Mouse (Mus musculus): ENCODE measurements around the gene Prkce. TPM values are rescaled to one million over a fixed set of nuclear protein-coding genes. Genes with fewer than 3 reads are reported as not detected.

Gene Prkce
- polyA plus RNA-seq, 1 experiment from 2014 or later = 6.8 TPM

DNA sequence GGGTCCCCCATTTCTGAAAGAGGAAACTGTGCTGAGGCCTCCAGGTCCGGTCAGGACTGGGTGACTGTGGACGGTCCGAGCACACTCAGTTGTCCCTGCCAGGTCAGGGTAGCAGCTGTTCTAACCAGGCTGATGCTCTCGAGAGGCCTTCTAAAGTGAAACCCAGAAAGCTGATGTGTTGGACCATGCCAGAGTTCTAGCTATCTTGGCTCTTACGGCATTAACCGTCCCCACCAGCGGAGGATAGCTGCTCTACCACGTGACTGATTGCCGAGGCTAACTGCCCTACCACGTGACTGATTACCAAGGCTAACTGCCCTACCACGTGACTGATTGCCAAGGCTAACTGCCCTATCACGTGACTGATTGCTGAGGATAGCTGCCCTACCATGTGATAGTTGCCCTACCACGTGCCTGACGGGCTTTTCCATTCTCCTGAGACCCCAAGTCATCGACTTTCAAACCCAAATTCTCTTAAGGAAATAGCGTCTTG lies 62.6 kb downstream of the Prkce start:
- no peak overlapping the region for H3K27ac ChIP-seq
- H3K4me1 ChIP-seq = peaks cover 17% of the 10 kb centered on the region
- no peaks in the 10 kb centered on the region for H3K27me3 ChIP-seq
- H3K4me3 ChIP-seq (replicated peaks) = no peak overlapping the region
- H3K9ac ChIP-seq = no peak overlapping the region
- H3K36me3 ChIP-seq = no peaks in the 10 kb centered on the region
- 91% methylated on average over 16 of the region's 16 CpGs for WGBS
- no peaks in the 10 kb centered on the region for H3K9me3 ChIP-seq (replicated peaks)
- ATAC-seq (replicated peaks; ENCODE audit: low FRiP score) = no peak
- no peak overlapping the region for H3K4me2 ChIP-seq

DNA sequence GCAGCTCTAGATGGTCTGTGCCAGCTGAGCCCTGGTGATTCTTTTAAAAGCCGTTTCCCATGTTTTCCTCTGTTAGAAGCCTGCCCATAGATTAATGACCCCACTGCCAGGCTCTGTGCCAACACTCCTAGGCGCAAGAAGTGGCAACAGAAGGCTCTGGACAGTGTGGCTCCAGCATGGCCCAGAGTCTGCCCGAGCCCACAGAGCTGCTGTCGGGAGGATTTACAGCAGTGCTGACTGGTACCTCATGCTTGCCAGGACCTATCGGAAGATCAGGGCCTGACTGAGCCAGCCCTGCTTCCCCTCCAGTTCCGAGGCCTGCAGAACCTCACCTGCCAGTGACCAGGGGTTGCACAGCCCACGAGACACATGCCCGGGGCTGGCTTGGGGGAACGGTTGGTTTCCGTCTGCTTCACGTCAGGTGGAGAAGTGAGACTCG lies 64.2 kb downstream of the Prkce start:
- ATAC-seq (replicated peaks; ENCODE audit: low FRiP score) = no peak
- WGBS = 67% methylated on average over 12 of the region's 12 CpGs

DNA sequence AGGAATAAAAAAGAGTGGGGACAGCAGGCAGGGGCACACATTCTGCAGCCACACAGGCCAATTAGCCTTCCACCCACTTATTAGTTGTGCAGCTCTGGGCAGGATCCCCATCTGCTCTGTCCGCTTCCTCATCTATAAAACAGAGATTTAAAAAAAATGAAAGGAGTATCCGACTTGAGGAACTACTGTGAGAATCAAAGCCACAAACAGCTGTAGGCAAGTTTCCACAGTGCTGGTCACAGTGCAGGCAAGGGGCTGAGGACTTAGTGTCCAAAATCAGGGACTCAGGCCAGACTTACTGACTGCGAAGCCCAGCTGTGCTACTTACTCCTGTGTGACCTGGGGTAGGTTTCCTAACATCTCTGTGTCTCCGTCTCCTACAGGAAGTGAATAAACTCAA lies 64.7 kb downstream of the Prkce start:
- H3K27me3 ChIP-seq = no peaks in the 10 kb centered on the region
- no peak overlapping the region for H3K27ac ChIP-seq
- H3K4me3 ChIP-seq (replicated peaks) = no peak overlapping the region
- ATAC-seq (replicated peaks; ENCODE audit: low FRiP score) = no peak
- H3K4me2 ChIP-seq = no peak overlapping the region
- H3K4me1 ChIP-seq = peaks cover 7% of the 10 kb centered on the region; the same call in 1 of the 2 replicates
- no peaks in the 10 kb centered on the region for H3K9me3 ChIP-seq (replicated peaks)
- no peak overlapping the region for H3K9ac ChIP-seq
- H3K36me3 ChIP-seq = no peaks in the 10 kb centered on the region
- 81% methylated on average over 4 of the region's 4 CpGs for WGBS

More for the DNA sequence above, 64.2 kb downstream of the Prkce start:
- Histone ChIP-seq H3K4me2 (no peak overlapping the region), H3K36me3 (no peaks in the 10 kb centered on the region), H3K9ac (no peak overlapping the region), H3K27ac (no peak overlapping the region), H3K9me3 (replicated peaks) (no peaks in the 10 kb centered on the region), H3K4me3 (replicated peaks) (no peak overlapping the region), H3K4me1 (peaks cover 10% of the 10 kb centered on the region; the same call in 1 of the 2 replicates), H3K27me3 (no peaks in the 10 kb centered on the region)

DNA sequence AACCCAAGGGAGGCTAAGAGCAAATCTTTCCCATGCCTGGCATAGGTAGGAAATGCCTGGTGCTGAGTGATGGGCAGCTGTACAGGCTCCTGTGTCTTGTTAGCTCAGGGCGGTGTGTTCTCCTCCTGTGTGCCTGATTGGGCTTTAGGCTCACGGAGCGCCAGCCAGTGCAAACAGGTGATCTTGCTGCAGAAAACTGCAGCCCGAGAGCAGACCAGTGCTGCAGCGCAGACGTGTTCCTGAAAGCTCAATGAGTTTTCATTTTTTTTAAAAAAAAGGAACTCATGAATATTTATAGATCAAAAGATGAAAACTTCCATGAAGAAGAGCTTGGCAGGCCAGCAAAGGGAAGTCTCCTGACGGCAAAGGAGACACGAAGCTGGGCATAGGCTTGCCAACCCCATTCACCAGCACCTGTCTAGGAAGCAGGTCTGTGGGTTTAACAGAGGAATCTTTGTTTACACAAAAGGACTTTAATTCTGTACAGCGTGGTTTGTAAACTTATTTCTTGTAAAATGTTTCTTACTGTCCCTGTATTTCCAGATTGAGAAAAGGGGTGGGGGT lies 67.1 kb downstream of the Prkce start:
- Histone ChIP-seq H3K4me1 (0 out of 2 replicates have a peak, but pooled peaks cover 4% of the 10 kb centered on the region), H3K4me3 (replicated peaks) (no peak overlapping the region), H3K9me3 (replicated peaks) (no peaks in the 10 kb centered on the region), H3K27me3 (no peaks in the 10 kb centered on the region), H3K4me2 (no peak overlapping the region), H3K9ac (no peak overlapping the region), H3K27ac (no peak overlapping the region), H3K36me3 (no peaks in the 10 kb centered on the region)
- WGBS = 83% methylated on average over 9 of the region's 9 CpGs
- no peak for ATAC-seq (replicated peaks; ENCODE audit: low FRiP score)

DNA sequence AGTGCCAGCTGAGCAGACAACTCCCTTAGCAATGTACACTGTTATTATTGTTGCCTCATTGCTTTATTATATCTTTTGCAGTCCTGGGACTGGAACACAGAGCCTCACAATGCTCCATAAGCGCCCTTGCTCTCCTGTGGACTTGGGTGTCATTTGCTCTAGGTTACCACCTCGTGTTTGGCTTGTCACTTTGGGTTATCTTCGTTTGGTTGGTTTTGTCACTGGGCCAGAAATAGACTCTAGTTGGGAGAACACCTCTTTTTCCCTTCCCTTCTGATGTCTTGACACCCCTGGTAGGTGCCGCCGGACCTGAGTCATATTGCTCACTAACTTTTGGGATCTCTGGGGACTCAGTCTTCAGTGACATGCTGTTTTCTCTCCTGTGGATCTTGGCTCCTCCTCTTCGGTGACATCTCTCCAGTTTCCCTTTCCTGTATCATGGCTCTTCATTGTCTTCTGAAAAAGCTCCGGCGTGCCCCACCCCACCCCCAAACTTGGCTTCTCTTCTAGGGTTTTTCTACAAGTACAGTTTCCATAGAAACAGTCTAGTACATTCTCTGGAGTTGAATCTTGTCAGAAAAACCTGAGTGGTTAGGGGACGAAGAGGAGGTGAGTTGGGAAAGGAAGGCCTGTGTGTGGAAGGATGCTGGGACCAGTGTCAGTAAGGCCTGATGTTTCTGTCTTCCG lies 68.6 kb downstream of the Prkce start:
- no peak overlapping the region for H3K4me2 ChIP-seq
- H3K27me3 ChIP-seq = no peaks in the 10 kb centered on the region
- no peak overlapping the region for H3K9ac ChIP-seq
- no peaks in the 10 kb centered on the region for H3K36me3 ChIP-seq
- WGBS = 82% methylated on average over 10 of the region's 10 CpGs
- H3K9me3 ChIP-seq (replicated peaks) = no peaks in the 10 kb centered on the region
- no peak for ATAC-seq (replicated peaks; ENCODE audit: low FRiP score)
- no peak overlapping the region for H3K27ac ChIP-seq
- H3K4me3 ChIP-seq (replicated peaks) = no peak overlapping the region
- H3K4me1 ChIP-seq = 0 out of 2 replicates have a peak, but pooled peaks cover 4% of the 10 kb centered on the region

- Histone ChIP-seq H3K36me3 (no peaks in the 10 kb centered on the region), H3K4me2 (no peak overlapping the region), H3K27me3 (no peaks in the 10 kb centered on the region), H3K9me3 (replicated peaks) (no peaks in the 10 kb centered on the region), H3K4me1 (no peaks in the 10 kb centered on the region), H3K4me3 (replicated peaks) (no peak overlapping the region), H3K9ac (no peak overlapping the region), H3K27ac (no peak overlapping the region)
- no peak for ATAC-seq (replicated peaks; ENCODE audit: low FRiP score)
- 83% methylated on average over 16 of the region's 16 CpGs for WGBS
These were observed 69.5 kb downstream of the Prkce start for GRCm38 (mm10) chr17:86236861-86237763.

GRCm38 (mm10) chr17:86242291-86242690 lies 74.7 kb downstream of the Prkce start:
- H3K27ac ChIP-seq = no peak overlapping the region
- no peak overlapping the region for H3K9ac ChIP-seq
- ATAC-seq (replicated peaks; ENCODE audit: low FRiP score) = no peak
- no peak overlapping the region for H3K4me3 ChIP-seq (replicated peaks)
- H3K27me3 ChIP-seq = no peaks in the 10 kb centered on the region
- no peaks in the 10 kb centered on the region for H3K36me3 ChIP-seq
- H3K9me3 ChIP-seq (replicated peaks) = no peaks in the 10 kb centered on the region
- 0 out of 2 replicates have a peak, but pooled peaks cover 4% of the 10 kb centered on the region for H3K4me1 ChIP-seq
- H3K4me2 ChIP-seq = no peak overlapping the region
- WGBS = 77% methylated on average over 9 of the region's 9 CpGs

DNA sequence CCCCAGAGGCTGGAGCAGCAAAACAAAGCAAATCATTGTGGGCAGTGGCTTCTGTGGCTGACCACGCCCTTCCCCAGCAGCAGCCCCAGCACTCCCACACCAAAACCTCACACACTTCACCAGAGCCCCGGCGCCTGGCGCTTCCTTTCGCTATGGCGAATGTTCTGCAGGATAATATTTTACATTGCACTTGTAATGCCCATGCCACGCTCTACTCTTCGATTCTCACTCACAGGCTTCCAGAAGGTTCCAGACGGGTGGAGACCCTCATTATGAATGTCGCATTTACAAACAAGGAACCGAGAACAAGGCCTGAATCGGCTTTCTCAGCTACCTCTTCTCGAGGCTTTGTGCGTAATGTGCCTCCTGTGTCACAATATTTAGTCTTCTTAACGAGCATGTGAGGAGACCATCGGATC lies 75.5 kb downstream of the Prkce start:
- H3K36me3 ChIP-seq = no peaks in the 10 kb centered on the region
- no peak overlapping the region for H3K4me3 ChIP-seq (replicated peaks)
- no peak overlapping the region for H3K4me2 ChIP-seq
- H3K9me3 ChIP-seq (replicated peaks) = no peaks in the 10 kb centered on the region
- H3K9ac ChIP-seq = no peak overlapping the region
- H3K27ac ChIP-seq = no peak overlapping the region
- H3K27me3 ChIP-seq = no peaks in the 10 kb centered on the region
- 79% methylated on average over 16 of the region's 16 CpGs for WGBS
- no peak for ATAC-seq (replicated peaks; ENCODE audit: low FRiP score)
- 0 out of 2 replicates have a peak, but pooled peaks cover 4% of the 10 kb centered on the region for H3K4me1 ChIP-seq

DNA sequence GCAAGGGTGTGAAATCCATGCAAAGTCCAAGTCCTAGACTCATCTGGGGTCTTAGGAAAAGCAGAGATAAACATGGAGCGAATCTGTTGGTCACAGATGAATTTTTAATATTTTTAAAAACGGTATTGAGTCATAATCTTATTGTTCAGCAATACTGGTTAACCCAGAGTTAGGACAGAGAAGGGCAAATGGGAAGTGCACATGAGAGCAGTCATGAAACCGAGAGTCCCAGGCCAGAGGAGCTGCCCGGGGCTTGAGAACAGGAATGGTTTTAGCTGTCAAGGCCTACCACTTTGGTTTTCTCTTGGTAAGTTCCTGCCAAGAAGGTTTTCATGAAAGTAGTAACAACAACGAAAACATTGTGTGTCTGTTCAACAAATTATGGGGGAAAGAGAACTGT lies 76.8 kb downstream of the Prkce start:
- H3K4me3 ChIP-seq (replicated peaks) = no peak overlapping the region
- no peak overlapping the region for H3K27ac ChIP-seq
- H3K27me3 ChIP-seq = no peaks in the 10 kb centered on the region
- no peaks in the 10 kb centered on the region for H3K36me3 ChIP-seq
- no peaks in the 10 kb centered on the region for H3K9me3 ChIP-seq (replicated peaks)
- H3K9ac ChIP-seq = no peak overlapping the region
- WGBS = 92% methylated on average over 5 of the region's 5 CpGs
- ATAC-seq (replicated peaks; ENCODE audit: low FRiP score) = no peak
- H3K4me1 ChIP-seq = 0 out of 2 replicates have a peak, but pooled peaks cover 6% of the 10 kb centered on the region
- H3K4me2 ChIP-seq = no peak overlapping the region

GRCm38 (mm10) chr17:86248832-86249231 lies 81.2 kb downstream of the Prkce start:
- WGBS = 84% methylated on average over 8 of the region's 8 CpGs
- 0 out of 2 replicates have a peak, but pooled peaks cover 5% of the 10 kb centered on the region for H3K4me1 ChIP-seq
- no peak overlapping the region for H3K9ac ChIP-seq
- H3K4me3 ChIP-seq (replicated peaks) = no peak overlapping the region
- ATAC-seq (replicated peaks; ENCODE audit: low FRiP score) = no peak
- no peak overlapping the region for H3K27ac ChIP-seq
- H3K9me3 ChIP-seq (replicated peaks) = no peaks in the 10 kb centered on the region
- H3K36me3 ChIP-seq = no peaks in the 10 kb centered on the region
- H3K4me2 ChIP-seq = no peak overlapping the region
- no peaks in the 10 kb centered on the region for H3K27me3 ChIP-seq

GRCm38 (mm10) chr17:86249499-86250405 lies 82.2 kb downstream of the Prkce start:
- Histone ChIP-seq H3K4me2 (no peak overlapping the region), H3K9me3 (replicated peaks) (0 out of 2 replicates have a peak, but pooled peaks cover 2% of the 10 kb centered on the region), H3K9ac (no peak overlapping the region), H3K27me3 (no peaks in the 10 kb centered on the region), H3K36me3 (no peaks in the 10 kb centered on the region), H3K4me3 (replicated peaks) (no peak overlapping the region), H3K27ac (no peak overlapping the region), H3K4me1 (0 out of 2 replicates have a peak, but pooled peaks cover 5% of the 10 kb centered on the region)
- whole genome bisulfite sequencing = 74% methylated on average over 21 of the region's 21 CpGs
- ATAC-seq (replicated peaks; ENCODE audit: low FRiP score) = no peak

Measured in kidney, embryonic 15.5 days (tissue).